Mouse (Mus musculus) midbrain, embryonic 11.5 days (tissue): Measurements from ENCODE around the gene Sfmbt1. TPM values are rescaled to one million over a fixed set of nuclear protein-coding genes. Genes with fewer than 3 reads are reported as not detected.

Source experiments
- ATAC-seq: fragments of 200-750 bp; cut with Nextera tagmentation; 2 replicates; pipeline ENCODE4 v1.8.0; 2017; ENCODE audit warnings: moderate TSS enrichment, moderate library complexity; ENCODE audit not compliant: low FRiP score
- DNase-seq: peaks from one replicate; pipeline ENCODE4 v3.0.0; 2015; ENCODE audit warnings: low spot score; ENCODE audit errors: missing footprints
- H3K27ac ChIP-seq: fragments of 300-500 bp; sonication (generic); 2 replicates; pipeline ENCODE4 v1.5.1; 2014; ENCODE audit warnings: low read depth, low read length
- H3K27me3 ChIP-seq: fragments of 300-500 bp; sonication (generic); 2 replicates; pipeline ENCODE4 v1.6.1; 2014; ENCODE audit warnings: mild to moderate bottlenecking, low read length, moderate library complexity, mixed read lengths; ENCODE audit not compliant: control insufficient read depth, insufficient read depth
- H3K36me3 ChIP-seq: fragments of 300-500 bp; sonication (generic); 2 replicates; pipeline ENCODE4 v1.6.1; 2014; ENCODE audit warnings: mild to moderate bottlenecking, low read length, moderate library complexity, mixed read lengths; ENCODE audit not compliant: control insufficient read depth, insufficient read depth
- H3K4me1 ChIP-seq: fragments of 300-500 bp; sonication (generic); 2 replicates; pipeline ENCODE4 v1.6.1; 2014; ENCODE audit warnings: low read length; ENCODE audit not compliant: control insufficient read depth, insufficient read depth
- H3K4me2 ChIP-seq: fragments of 300-500 bp; sonication (generic); 2 replicates; pipeline ENCODE4 v1.6.1; 2014; ENCODE audit warnings: mild to moderate bottlenecking, moderate library complexity
- H3K4me3 ChIP-seq: fragments of 300-500 bp; sonication (generic); 2 replicates; pipeline ENCODE4 v1.5.1; 2014; ENCODE audit warnings: low read depth, low read length
- H3K9ac ChIP-seq: fragments of 300-500 bp; sonication (generic); 2 replicates; pipeline ENCODE4 v1.6.1; 2014; ENCODE audit warnings: low read length
- H3K9me3 ChIP-seq: fragments of 300-500 bp; sonication (generic); 2 replicates; pipeline ENCODE4 v1.6.1; 2016; ENCODE audit warnings: low read length; ENCODE audit not compliant: control insufficient read depth
- WGBS: fragments of 180-500 bp; shearing (Covaris S2); extraction: QIAGEN DNeasy Blood & Tissue Kit; methylation state at CpG from one replicate; pipeline ENCODE4 v1.1.7; 2014; 5-methylcytosine and 5-hydroxymethylcytosine counted together
- polyA plus RNA-seq: library from polyadenylated mRNA; unstranded; fragments of >200 nt; fragmentation: Nextera tagmentation; extraction: Ambion mirVana; gene quantifications from 2 replicates; pipeline ENCODE4 v1.2.1, GENCODE M21; 2014

Sfmbt1 gene
- 22.0 and 24.5 TPM in 2 replicates for polyA plus RNA-seq

DNA sequence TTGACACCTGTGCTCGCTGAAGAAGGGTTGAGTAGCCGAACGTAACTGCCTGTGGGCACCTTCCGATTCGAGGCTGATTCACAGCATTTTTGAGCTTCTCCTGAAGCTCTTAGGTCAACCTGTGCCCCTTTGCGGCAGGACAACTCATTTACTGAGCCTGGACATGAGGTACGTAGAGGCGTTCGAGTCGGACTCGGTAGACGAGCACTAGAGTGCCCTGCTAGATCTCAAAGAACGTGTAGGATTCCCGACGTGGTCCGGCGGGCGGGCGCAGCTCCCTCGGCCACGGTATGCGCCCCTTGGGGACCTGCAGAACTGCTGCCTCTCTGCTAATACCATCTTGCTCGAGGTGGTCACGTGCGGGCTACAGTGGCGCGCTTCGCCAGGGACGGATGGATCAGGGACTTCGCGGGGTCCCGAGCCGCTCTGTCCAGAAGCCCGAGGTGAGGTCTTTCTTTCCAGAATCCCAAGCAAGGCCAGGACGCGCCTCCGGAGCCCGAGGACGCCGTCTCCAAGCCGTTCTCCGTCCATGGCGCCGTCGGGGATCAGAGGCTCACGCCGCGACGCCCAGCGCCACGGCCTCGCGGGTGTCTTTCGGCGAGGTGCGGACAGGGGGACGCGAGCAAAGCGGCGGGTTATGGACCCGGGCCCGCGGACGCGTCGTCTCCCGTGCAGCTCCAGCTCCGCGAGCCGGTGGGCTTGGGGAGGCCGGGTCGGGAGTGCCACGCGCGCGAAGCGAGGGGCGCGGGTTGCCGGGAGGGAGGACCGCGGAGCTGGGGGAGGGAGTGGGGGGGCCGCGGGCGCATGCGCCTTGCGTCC, at the start of gene Sfmbt1:
TSS of gene Sfmbt1 (plus strand) at position 51 of the 819 bp plus-strand sequence.
- H3K9me3 ChIP-seq = no peaks in the 10 kb centered on the region
- no peaks in the 10 kb centered on the region for H3K36me3 ChIP-seq
- 3% methylated on average over 81 of the region's 87 CpGs for WGBS
- H3K27ac ChIP-seq = peak within 1 kb of the TSS; percentile 94
- peak within 1 kb of the TSS; percentile 89 for H3K4me3 ChIP-seq
- ATAC-seq (peak; percentile 73), DNase-seq (peak; percentile 99)
- H3K9ac ChIP-seq = peak within 1 kb of the TSS; percentile 96
- H3K4me1 ChIP-seq = peaks cover 4% of the 10 kb centered on the region
- peaks cover 8% of the 10 kb centered on the region for H3K27me3 ChIP-seq
- H3K4me2 ChIP-seq = peak within 1 kb of the TSS; percentile 78

DNA sequence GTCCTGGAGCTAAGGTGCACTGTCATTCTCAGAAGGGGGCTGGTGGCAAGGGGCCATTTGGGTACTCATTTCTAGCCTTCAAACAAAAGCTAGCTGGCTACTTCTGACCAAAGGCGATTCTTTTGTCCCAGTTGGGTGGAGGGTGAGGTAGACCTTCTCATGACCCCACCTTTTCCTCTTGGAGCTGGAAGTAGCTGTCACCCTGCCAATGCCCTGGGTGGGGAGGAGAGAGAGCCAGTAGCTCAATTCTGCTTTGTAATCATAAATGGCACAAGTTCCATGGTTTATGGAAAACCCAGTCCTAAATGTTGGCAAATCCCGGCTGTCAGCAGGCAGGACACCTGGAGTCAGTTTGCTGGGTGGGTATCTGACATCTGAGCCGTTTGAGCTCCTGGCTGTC, 48.6 kb upstream of the Sfmbt1 start:
- H3K27me3 ChIP-seq = no peaks in the 10 kb centered on the region
- H3K9me3 ChIP-seq = no peaks in the 10 kb centered on the region
- H3K36me3 ChIP-seq = peaks cover 2% of the 10 kb centered on the region; the same call in 1 of the 2 replicates
- DNase-seq = no peak
- H3K27ac ChIP-seq = no peak overlapping the region
- H3K4me3 ChIP-seq = no peak overlapping the region
- H3K9ac ChIP-seq = no peak overlapping the region
- H3K4me1 ChIP-seq = no peaks in the 10 kb centered on the region
- no peak overlapping the region for H3K4me2 ChIP-seq
- WGBS = 83% methylated on average over 3 of the region's 3 CpGs
- ATAC-seq = no peak

DNA sequence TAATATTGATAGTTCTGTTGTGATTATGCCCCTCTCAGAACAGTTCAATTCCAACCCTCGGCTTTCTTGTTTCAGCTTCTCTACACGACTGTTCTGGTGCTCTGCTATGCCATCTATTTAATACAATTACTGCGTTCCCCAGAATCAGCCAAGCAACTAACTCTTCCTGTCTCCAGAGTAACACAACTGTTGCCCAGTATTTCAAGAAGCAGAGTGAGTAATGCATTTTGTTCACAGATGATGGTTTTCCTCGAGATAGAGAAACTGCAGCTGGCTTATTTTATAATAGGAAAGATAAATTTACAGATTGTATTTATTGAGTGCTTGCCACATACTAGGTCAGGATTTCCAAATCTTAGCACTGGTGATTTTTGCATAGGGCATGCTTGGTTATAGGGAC, 48.0 kb upstream of the Sfmbt1 start:
- no peaks in the 10 kb centered on the region for H3K27me3 ChIP-seq
- DNase-seq (no peak), ATAC-seq (no peak)
- H3K36me3 ChIP-seq = peaks cover 2% of the 10 kb centered on the region; the same call in 1 of the 2 replicates
- no peak overlapping the region for H3K9ac ChIP-seq
- H3K4me1 ChIP-seq = no peaks in the 10 kb centered on the region
- H3K4me3 ChIP-seq = no peak overlapping the region
- H3K9me3 ChIP-seq = no peaks in the 10 kb centered on the region
- no peak overlapping the region for H3K4me2 ChIP-seq
- H3K27ac ChIP-seq = no peak overlapping the region
- WGBS = 88% methylated on average over 4 of the region's 4 CpGs

DNA sequence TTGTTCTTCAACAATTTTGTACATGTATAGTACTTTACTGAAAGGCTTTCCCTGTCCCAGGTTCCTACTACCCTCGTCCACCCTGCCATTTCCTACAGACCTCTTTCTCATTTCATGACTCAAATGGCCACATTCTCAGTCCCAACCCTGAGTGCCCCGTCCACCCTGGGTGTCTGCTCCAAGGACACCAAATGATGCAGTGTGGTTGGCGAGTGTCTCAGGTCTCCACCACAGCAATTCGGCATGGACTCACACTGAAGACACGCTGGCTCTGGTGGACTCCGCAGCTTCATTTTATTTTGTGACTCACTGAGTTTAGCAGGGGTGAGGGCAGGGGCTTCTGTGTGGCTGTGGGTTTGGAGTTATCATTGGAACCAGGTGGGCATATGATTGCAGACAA, 44.5 kb upstream of the Sfmbt1 start:
- no peak overlapping the region for H3K9ac ChIP-seq
- no peaks in the 10 kb centered on the region for H3K9me3 ChIP-seq
- peaks cover 4% of the 10 kb centered on the region; the same call in 1 of the 2 replicates for H3K36me3 ChIP-seq
- DNase-seq = no peak
- H3K27ac ChIP-seq = no peak overlapping the region
- WGBS = 92% methylated on average over 6 of the region's 6 CpGs
- H3K4me2 ChIP-seq = no peak overlapping the region
- H3K27me3 ChIP-seq = no peaks in the 10 kb centered on the region
- no peaks in the 10 kb centered on the region for H3K4me1 ChIP-seq
- ATAC-seq = no peak
- no peak overlapping the region for H3K4me3 ChIP-seq

DNA sequence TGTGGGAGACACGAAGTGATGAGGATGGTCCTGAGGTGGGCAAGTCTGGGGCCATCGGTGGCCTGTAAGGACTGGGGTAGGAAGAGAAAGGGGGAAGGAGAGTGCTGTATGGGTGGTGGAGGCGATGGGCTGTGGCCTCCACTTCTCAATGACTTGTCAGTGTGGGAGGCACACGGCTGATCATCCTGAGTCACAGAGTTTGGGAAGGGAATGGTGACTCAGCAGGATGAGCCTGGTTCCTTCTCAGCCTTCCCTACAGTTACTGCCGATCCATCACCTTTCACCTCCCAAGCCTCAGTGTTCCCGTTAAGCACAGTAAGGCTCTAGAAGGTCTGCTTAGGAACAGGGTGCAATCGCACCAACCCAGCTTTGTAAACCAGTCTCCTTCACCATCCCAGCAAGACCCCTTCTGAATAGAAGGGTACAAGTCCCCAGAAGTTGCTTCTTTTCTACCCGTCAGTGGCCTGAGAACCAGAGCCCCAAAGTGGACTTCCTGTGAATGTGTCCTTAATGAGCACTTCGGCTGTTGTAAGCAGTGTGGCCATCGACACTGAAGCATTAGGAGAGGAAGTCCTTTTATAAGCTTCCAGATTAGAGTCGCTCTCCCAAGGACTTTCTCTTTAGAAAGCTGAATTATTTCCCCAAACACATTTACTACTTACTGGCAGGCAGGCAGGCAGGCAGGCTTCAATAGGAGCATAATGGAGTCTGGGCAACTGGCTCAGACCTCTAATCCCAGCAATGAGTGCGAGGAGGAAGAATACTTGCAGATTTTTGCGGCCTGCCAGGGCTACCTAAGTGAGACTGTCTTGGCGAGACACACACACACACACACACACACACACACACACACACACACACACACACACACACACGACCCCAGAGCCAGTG, 43.3 kb upstream of the Sfmbt1 start:
- WGBS = 76% methylated on average over 15 of the region's 15 CpGs
- ATAC-seq = no peak
- peaks cover 4% of the 10 kb centered on the region; the same call in 1 of the 2 replicates for H3K36me3 ChIP-seq

DNA sequence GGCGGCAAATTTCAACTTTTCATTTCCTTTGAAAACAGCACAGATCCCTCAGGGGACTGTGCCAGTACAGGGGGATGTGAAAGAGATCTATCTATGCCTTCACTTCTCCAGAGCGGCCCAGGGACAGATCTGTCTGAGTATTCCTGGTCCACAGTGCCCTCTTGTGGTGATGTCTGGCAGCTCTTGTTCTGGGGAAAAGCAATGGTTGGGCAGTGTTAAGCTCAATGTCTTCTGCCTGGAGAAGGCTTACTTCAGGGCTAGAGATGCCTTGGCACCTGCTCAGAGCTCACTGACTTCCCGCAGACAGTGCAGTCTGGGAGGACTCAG, 42.7 kb upstream of the Sfmbt1 start:
- 9% methylated on average over 3 of the region's 3 CpGs for WGBS
- peak; percentile 65 for ATAC-seq
- peaks cover 4% of the 10 kb centered on the region; the same call in 1 of the 2 replicates for H3K36me3 ChIP-seq

More for the DNA sequence above, 43.3 kb upstream of the Sfmbt1 start:
- no peak for DNase-seq
- no peaks in the 10 kb centered on the region for H3K4me1 ChIP-seq
- H3K27ac ChIP-seq = no peak overlapping the region
- no peak overlapping the region for H3K9ac ChIP-seq
- no peaks in the 10 kb centered on the region for H3K27me3 ChIP-seq
- no peaks in the 10 kb centered on the region for H3K9me3 ChIP-seq
- no peak overlapping the region for H3K4me2 ChIP-seq
- H3K4me3 ChIP-seq = no peak overlapping the region

DNA sequence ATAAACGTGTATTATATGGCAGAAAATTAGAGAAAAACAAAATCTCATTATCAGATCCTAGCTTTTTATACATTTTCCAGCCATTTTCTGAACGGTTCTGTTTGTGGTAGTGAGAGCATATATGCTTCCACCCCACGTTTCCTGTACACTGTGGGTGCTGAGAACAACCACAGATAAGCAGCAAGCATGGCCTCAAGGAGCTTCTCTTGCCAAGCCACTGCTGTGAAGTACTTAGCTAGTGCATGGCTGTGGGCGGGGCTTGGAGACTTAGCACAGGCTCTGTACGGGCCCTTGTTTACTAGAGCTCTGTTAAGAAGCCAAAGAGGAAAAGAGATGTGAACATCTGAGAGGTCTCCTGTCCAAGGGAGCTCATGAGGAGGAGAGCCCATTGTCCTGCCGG, 39.7 kb upstream of the Sfmbt1 start:
- Histone ChIP-seq H3K4me1 (no peaks in the 10 kb centered on the region), H3K4me3 (no peak overlapping the region), H3K9ac (no peak overlapping the region), H3K9me3 (no peaks in the 10 kb centered on the region), H3K4me2 (no peak overlapping the region), H3K27ac (no peak overlapping the region), H3K36me3 (0 out of 2 replicates have a peak, but pooled peaks cover 2% of the 10 kb centered on the region), H3K27me3 (no peaks in the 10 kb centered on the region)
- DNase-seq (no peak), ATAC-seq (no peak)
- 51% methylated on average over 6 of the region's 6 CpGs for WGBS

More for the DNA sequence above, 42.7 kb upstream of the Sfmbt1 start:
- H3K27me3 ChIP-seq = no peaks in the 10 kb centered on the region
- H3K4me2 ChIP-seq = no peak overlapping the region
- H3K27ac ChIP-seq = no peak overlapping the region
- H3K4me1 ChIP-seq = no peaks in the 10 kb centered on the region
- no peak overlapping the region for H3K9ac ChIP-seq
- peak; percentile 97 for DNase-seq
- H3K4me3 ChIP-seq = no peak overlapping the region
- H3K9me3 ChIP-seq = no peaks in the 10 kb centered on the region

DNA sequence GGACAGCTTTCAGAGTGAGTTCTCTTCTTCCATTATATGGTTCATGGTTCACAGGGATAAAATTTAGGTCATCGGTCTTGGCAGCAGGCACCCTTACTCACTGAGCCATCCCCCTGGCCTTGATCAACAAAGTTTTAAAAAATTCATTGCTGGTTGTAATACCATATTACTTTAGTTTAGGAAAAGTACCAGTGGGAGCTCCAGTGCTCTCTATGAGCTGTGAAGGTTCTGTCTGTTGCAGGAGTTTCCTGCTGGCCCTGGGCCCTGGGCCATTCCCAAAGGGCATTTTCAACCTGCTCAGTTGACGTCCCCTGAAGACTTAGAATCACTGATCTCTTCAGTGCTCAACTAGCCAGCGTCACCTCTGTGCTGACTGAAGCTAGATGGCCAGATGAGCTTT, 32.5 kb upstream of the Sfmbt1 start:
- no peak for ATAC-seq
- WGBS = 88% methylated on average over 3 of the region's 3 CpGs
- Histone ChIP-seq H3K9ac (no peak overlapping the region), H3K9me3 (no peaks in the 10 kb centered on the region), H3K27ac (no peak overlapping the region), H3K4me1 (no peaks in the 10 kb centered on the region), H3K4me3 (no peak overlapping the region), H3K36me3 (peaks cover 4% of the 10 kb centered on the region; the same call in 1 of the 2 replicates), H3K27me3 (no peaks in the 10 kb centered on the region), H3K4me2 (no peak overlapping the region)
- no peak for DNase-seq

DNA sequence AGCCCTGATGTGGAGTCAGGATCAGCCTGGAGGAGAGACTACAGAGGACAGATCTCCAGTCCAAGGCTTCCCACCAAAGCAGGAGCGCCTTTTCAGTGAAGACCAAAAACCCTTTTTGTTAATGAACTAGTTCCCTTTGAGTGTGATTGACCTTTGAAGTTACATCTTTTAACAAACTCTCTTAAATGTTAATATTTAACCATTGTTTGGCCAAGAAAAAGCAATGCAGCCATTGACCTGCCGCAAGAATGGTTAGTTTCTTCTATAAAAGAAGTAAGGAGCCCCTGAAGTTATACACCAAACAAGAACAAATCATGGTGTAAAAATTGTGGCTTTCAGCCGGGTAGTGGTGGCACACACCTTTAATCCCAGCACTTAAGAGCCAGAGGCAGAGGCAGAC, 24.0 kb upstream of the Sfmbt1 start:
- H3K4me2 ChIP-seq = no peak overlapping the region
- no peak overlapping the region for H3K4me3 ChIP-seq
- peaks cover 2% of the 10 kb centered on the region; the same call in 1 of the 2 replicates for H3K36me3 ChIP-seq
- H3K9me3 ChIP-seq = no peaks in the 10 kb centered on the region
- WGBS = 91% methylated on average over 3 of the region's 3 CpGs
- DNase-seq = no peak
- no peak for ATAC-seq
- no peak overlapping the region for H3K9ac ChIP-seq
- H3K27me3 ChIP-seq = no peaks in the 10 kb centered on the region
- H3K4me1 ChIP-seq = no peaks in the 10 kb centered on the region
- no peak overlapping the region for H3K27ac ChIP-seq
